Mouse (Mus musculus): ENCODE data around the gene Fam214b.

The Fam214b gene

GRCm38 (mm10) chr4:43045659-43046302, at the start of gene Fam214b:
Gene Fam214b, minus strand, starts transcription at chr4:43046220.
- DNase-seq (ENCODE audit: low spot score): peak; percentile 96

DNA sequence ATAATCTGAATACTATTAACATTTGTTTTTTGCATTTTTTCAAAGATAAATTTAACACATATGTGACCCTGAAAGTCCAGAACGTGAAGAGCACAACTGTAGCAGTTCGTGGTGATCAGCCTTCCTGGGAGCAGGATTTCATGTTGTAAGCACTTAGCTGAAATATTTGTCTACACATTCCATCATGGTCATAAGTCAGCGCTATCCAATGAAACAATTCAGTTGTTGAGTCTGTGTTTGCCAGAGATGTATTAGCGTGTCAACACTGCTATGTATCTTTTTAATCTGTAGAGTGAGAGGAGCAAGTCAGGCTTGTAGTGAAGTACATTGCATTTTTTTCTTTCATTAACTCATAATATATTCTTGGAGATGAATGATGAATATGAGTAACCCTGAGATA, 45.2 kb upstream of the Fam214b start:
- no peak for DNase-seq (ENCODE audit: low spot score)

GRCm38 (mm10) chr4:43089950-43090349, 43.9 kb upstream of the Fam214b start:
- DNase-seq (ENCODE audit: low spot score): no peak

DNA sequence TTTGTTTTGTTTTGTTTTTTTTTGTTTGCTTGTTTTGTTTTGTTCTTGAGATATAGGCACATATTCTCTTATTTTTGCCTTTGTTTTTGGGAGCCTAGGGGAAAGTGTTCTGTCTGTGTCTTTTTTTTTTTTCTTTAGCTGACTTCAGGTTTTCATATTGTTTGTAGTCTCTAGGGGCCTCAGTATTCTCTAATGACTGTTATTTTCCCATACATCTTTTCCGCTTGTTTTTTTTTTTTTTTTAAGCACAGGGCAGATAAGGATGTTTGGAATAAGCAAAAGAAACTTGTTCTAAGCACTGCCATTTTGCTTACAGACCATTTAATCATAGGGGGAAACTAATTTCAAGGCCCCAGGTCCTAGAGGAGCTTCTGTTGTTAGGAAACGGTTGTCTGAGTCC, 36.4 kb upstream of the Fam214b start:
- no peak for DNase-seq (ENCODE audit: low spot score)

DNA sequence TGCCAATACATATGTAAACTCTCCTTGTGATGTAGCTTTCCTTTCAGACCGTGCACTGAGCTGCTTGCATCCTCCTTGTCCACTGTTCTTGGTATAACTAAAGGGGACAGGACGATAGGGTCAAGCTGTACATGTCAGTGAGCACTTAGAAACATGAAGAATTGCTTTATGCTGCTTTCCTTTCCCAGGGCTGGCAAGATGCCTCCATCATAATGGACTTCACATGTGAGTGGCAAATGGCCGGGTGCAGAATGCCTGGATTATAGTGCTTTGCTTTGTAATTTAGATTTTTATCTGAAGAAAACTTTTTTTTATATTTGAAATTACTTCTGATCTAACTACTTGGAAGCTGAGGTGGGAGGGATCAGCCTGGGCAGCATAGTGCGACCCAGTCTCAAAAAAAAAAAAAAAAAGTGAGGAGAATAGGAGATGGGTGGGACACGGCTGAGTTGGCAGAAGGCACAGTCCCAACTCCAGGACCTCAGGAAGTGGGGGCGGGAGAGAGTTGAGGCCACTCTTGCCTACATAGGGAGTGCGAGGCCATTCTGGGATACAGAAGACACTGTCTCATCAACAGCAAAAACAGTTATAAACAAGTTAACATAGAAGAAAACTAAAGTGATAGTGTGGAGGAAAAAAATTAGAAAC, 32.2 kb upstream of the Fam214b start:
- DNase-seq (ENCODE audit: low spot score): no peak

DNA sequence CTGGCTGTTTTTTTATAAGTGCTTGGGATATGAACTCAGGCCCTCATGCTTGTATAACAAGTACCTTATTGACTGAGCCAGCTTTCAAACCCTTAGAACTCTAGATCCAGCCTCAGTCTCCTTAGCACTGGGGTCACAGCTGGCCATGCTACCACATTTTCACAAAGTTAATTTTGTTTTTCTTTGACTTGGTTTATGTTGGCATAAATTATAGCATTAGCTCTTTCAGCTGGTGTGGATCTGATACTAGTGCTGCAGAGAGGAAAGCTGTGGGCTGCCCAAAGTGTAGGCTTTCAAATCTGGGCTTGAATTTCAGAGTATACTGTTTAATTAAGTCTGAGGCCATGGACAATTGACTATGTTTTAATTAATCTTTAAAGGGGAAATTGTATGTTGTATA, 28.9 kb upstream of the Fam214b start:
- DNase-seq (ENCODE audit: low spot score): no peak

GRCm38 (mm10) chr4:43065471-43065870, 19.5 kb upstream of the Fam214b start:
- no peak for DNase-seq (ENCODE audit: low spot score)

DNA sequence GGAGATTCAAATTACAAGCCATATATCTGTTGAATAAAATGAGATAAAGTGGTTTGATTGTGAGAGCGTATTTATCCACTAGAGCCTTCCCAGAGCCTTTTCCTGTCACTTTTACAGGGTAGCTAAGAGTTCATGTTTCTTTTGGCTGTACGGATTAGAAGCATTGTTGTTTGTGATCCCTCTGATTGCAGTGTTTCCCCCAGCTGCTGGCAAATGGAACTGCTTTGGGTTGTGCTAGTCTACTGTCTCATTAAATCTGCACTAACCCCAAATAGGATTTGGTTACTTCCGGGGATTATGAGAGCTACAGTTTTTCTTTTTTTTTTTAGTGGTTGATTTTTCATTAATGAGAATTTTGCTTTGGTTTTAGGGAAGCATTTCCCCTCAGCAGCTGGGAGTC, 14.3 kb upstream of the Fam214b start:
- no peak for DNase-seq (ENCODE audit: low spot score)

DNA sequence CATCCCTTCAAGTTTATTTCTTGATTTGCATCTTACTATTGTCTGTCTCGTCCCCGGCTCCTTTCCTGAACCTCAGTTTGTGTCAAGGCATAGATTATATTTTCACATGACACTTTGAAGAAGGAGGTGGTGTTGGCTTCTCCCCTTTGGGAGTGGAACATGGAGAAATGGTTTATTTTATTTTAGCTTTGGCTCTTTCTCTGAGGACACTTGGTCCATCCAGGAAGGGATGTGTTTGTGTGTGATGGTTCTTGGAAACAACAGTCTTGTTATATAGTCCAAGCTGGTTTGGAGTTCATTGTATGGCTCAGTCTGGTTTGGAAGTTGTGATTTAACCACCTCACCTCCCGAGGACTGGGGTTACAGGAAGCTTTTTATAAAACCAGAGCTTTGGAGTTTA, 13.7 kb upstream of the Fam214b start:
- no peak for DNase-seq (ENCODE audit: low spot score)

DNA sequence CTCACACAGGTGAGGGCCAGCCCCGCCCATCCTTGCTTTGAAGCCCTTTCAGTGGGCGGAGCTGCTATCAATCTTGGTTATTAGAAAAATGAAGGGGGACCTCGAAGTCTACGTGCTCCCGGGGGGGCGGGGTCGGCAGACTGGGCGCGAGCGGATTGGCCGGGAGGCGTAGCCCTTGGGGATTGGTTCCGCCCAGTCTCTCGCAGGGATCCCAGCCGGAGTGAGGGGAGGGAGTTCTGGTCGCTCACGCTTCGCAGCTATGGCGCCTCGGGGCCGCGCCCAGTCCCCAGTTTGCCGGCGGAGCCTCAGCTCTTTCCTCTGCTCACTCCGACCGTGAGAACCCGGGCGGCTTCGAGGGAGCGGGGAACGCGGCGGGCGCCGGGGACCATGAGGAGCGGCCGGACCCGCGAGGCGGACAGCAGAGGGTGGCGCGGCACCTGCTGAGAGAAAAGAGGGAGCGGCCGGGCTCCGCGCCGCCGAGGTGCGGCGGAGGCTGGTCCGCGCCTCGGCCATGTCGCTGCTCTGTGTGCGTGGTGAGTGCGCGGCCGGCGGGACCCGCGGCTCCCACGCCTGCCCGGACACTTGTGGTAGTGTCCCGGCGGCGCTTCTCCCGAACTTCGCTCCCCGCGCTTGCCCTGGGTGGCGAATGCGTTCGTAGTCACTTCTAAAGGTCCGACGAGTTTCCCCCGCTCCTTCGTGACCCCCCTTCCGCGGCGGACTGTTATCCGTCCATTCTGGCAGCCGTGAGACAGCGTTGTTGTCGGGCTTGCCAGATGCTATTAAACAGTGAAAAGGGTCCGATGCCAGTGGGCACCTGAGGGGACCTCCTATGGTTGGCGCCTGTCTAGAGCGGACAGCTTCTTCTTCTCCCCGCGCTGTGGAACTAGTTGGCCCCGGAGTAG, 13.0 kb upstream of the Fam214b start, which contains the start of gene Unc13b:
Gene Unc13b, plus strand, starts transcription at position 201 of the 902 bp plus-strand sequence.
- peak; percentile 80 for DNase-seq (ENCODE audit: low spot score)

GRCm38 (mm10) chr4:43058392-43058752, 12.4 kb upstream of the Fam214b start:
- DNase-seq (ENCODE audit: low spot score): no peak

DNA sequence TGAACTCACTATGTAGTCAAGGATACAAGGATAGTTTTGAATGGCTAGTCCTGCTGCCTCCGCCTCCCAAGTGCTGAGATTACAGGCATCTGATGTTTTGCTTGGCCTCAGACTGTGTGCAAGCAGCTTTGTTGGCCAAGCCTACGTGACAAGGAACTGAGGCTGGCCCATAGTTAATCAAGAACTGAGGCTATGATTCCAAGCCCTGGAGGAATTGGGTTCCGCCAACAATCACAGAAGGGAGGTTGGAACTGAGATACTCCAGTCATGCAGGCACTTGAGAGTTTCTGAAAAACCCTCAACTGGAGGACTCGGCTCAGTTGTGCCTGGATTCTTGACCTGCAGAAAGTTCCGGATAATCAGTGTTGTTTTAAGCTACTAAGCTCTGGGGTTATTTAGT, 11.6 kb upstream of the Fam214b start:
- no peak for DNase-seq (ENCODE audit: low spot score)

DNA sequence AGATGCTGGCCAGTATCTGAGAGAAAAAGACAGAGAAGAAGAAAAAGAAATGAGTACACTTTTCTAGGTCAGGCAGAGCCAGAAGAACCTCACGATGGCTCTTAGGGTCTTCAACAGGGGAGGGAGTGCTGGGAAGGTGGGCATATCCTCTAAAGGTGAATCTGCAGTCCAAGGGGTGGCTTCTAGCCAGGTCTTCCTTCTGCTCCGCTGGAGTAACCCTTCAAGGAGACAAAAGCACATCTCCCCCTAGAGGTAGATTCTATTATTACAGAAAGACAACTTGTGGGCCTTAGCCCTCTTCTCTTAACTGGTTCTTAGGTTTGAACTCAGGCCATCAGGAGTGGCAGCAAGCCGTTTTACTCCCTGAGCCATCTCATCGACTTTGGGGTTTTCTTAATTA, 6.6 kb upstream of the Fam214b start:
- no peak for DNase-seq (ENCODE audit: low spot score)

DNA sequence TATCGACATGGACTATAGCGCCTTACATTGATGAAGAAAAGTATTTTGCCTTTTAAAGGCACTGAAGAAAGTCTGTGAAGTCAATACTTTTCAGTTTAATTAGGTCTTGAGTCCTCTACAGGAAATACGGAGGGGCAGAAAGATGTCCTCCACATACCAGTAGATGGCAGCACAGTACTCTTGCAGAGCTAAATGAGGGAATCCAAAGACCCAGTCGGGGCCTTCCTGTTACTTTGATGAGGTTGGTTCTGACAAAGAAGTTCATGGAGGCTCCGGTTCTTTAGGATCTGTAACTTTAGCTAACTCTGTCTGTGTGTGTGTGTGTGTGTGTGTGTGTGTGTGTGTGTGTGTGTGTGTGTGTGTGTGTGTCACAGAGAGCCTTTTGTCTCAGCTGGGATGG, 1.2 kb upstream of the Fam214b start:
- DNase-seq (ENCODE audit: low spot score): peak; percentile 75

- DNase-seq (ENCODE audit: low spot score): no peak
Observed at GRCm38 (mm10) chr4:43046607-43047006, 587 bp upstream of the Fam214b start.

GRCm38 (mm10) chr4:43045285-43045658, 748 bp downstream of the Fam214b start:
- DNase-seq (ENCODE audit: low spot score): no peak

DNA sequence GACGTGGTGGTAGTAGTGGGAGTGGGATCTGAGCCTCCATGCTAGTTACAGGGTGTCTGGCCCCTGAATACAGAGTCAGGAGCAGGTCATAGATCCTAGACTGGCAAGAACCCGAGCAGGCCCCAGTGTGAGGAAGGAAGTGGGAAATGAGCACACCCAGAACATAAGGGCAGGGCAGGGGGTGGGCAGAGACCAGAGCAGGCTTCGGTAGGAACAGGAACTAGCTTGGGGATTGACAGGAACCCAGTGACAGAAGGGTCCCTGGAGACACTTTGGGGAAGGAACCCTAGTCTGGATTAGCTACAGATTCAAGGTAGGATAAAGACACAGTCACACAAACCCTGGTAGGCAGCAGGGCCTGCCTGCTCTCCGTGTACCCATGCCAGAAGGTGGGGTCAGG, 1.3 kb downstream of the Fam214b start:
- no peak for DNase-seq (ENCODE audit: low spot score)

GRCm38 (mm10) chr4:43043644-43044357, 2.2 kb downstream of the Fam214b start:
- DNase-seq (ENCODE audit: low spot score): peak; percentile 44

DNA sequence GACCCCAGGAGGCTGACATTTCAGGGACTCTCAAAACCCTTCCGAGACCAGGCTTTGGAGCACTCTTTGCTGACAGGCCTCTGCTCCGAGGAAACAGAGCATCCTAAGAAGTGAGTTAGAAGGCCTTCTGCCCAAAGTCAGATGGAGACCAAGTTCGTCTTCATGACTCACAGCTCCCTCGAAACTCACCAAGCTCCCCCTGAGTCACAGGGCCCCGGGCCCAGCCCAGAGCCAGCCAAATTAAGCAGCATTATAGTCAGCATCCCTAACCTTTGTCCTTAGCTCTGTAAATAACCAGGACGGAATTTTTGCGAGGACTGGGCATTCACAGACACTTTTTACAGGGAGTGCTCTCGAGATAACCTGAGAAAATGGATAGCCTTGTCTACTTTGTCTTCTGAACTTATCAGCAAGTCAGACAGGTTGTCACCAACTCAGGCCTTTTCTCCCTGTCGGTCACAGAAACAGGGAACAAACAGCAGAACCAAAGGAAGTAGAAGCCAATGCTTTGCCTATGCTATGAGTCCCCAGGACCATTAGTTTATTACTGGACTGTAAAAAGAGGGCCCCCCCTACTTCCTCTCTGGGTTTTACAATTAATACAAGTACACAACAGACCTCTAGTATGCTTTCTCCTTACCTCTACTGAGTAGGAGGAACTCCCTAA, 5.0 kb downstream of the Fam214b start:
- no peak for DNase-seq (ENCODE audit: low spot score)

- peak; percentile 86 for DNase-seq (ENCODE audit: low spot score)
Observed at GRCm38 (mm10) chr4:43040114-43040572, 5.9 kb downstream of the Fam214b start.

- no peak for DNase-seq (ENCODE audit: low spot score)
Observed at GRCm38 (mm10) chr4:43039609-43040008, 6.4 kb downstream of the Fam214b start.

Data from ovary, postnatal 14 days (tissue).